In genomic region chr10:59354120-59354519, GRCm38 (mm10) we compare ENCODE assay signal across 33 mouse cellular contexts. TPM values are rescaled to one million over a fixed set of nuclear protein-coding genes. Genes with fewer than 3 reads are reported as not detected.
A peak's percentile ranks its signal among the peaks of the same experiment; 100 is the strongest.
DNase-seq lines count a peak whose midpoint lies in the region; ATAC-seq and TF ChIP-seq lines count a peak whose summit lies in the region.
"Had no signal": no experiment of that assay in that cellular context is flagged by ENCODE, and none has a peak within 500 bp of the region (broad histone marks: within the 10 kb centered on the region; RNA-seq: fewer than 3 reads in every experiment).

No protein-coding gene starts in this region.

- WGBS in hindbrain, embryonic 13.5 days, result 74% methylated on average over 12 of the region's 12 CpGs

- H3K36me3 ChIP-seq in ES-Bruce4 (ENCODE audit: control insufficient read depth, insufficient read depth, low read length, poor library complexity, severe bottlenecking), result peaks cover 2% of the 10 kb centered on the region; the same call in 1 of the 2 replicates
- H3K36me3 ChIP-seq in ES-E14 (ENCODE audit: control insufficient read depth, insufficient read depth, low read length, poor library complexity, severe bottlenecking), result peaks cover 8% of the 10 kb centered on the region
- H3K36me3 ChIP-seq in hindbrain, embryonic 13.5 days, result peaks cover 57% of the 10 kb centered on the region

- TF ChIP-seq POLR2A in ES-Bruce4 (IDR thresholded peaks at IDR 0.05; ENCODE audit: insufficient read depth, low read length), result no peak

- H3K9ac ChIP-seq in ES-Bruce4 (ENCODE audit: low read depth, poor library complexity, severe bottlenecking), result no peak overlapping the region
- H3K9ac ChIP-seq in ES-E14 (ENCODE audit: insufficient read depth, low read depth, low read length, poor library complexity, severe bottlenecking), result no peak overlapping the region
- no peak overlapping the region for H3K9ac ChIP-seq in hindbrain, embryonic 13.5 days
- H3K9ac ChIP-seq: embryonic facial prominence, embryonic 15.5 days; heart, embryonic 13.5 days; hindbrain, embryonic 12.5 days; intestine, embryonic 15.5 days had no signal

- in situ Hi-C loops in ES-E14 (cut with MboI; ENCODE audit: low sequenced_read_pairs in 2 of 2, unreplicated experiment in 2 of 2), result no loop called here

- 0 out of 2 replicates have a peak overlapping the region, but pooled peaks have one; percentile 20 for H3K27ac ChIP-seq in layer of hippocampus, adult 2 months
- peak overlapping the region; percentile 67 for H3K27ac ChIP-seq in ES-Bruce4 (ENCODE audit: insufficient read depth, low read length)
- H3K27ac ChIP-seq in ES-E14 (ENCODE audit: insufficient read depth, low read depth, low read length, poor library complexity, severe bottlenecking), result peak overlapping the region; percentile 82
- no peak overlapping the region for H3K27ac ChIP-seq in hindbrain, embryonic 13.5 days
- H3K27ac ChIP-seq: embryonic facial prominence, embryonic 15.5 days; heart, adult 2 months; heart, embryonic 10.5 days; heart, embryonic 13.5 days; hindbrain, embryonic 12.5 days; intestine, embryonic 15.5 days had no signal

- no peak overlapping the region for H3K4me3 ChIP-seq in layer of hippocampus, adult 2 months
- no peak overlapping the region; the same call in 1 of the 2 replicates for H3K4me3 ChIP-seq in ES-Bruce4 (ENCODE audit: low read depth, low read length)
- peak overlapping the region in 1 of 2 experiments; percentile 3; a peak in 1 of 4 replicates for H3K4me3 ChIP-seq in ES-E14 (ENCODE audit: insufficient read depth in 1 of 2, low read depth in 1 of 2, low read length in 2 of 2, poor library complexity in 1 of 2, severe bottlenecking in 1 of 2)
- H3K4me3 ChIP-seq in hindbrain, embryonic 13.5 days, result no peak overlapping the region
- H3K4me3 ChIP-seq: embryonic facial prominence, embryonic 15.5 days; heart, adult 2 months; heart, embryonic 10.5 days; heart, embryonic 13.5 days; hindbrain, embryonic 12.5 days; intestine, embryonic 15.5 days had no signal

- no peak overlapping the region for H3K4me2 ChIP-seq in hindbrain, embryonic 13.5 days
- H3K4me2 ChIP-seq: embryonic facial prominence, embryonic 15.5 days; heart, embryonic 13.5 days; hindbrain, embryonic 12.5 days; intestine, embryonic 15.5 days had no signal

- no peaks in the 10 kb centered on the region for H3K27me3 ChIP-seq in ES-Bruce4 (ENCODE audit: control insufficient read depth, insufficient read depth, low read length, poor library complexity, severe bottlenecking)
- no peaks in the 10 kb centered on the region for H3K27me3 ChIP-seq in hindbrain, embryonic 13.5 days
- H3K27me3 ChIP-seq: embryonic facial prominence, embryonic 15.5 days; heart, embryonic 13.5 days; hindbrain, embryonic 12.5 days; intestine, embryonic 15.5 days had no signal

- DNase-seq in layer of hippocampus, adult 2 months (ENCODE audit: low spot score in 2 of 2), result no peak
- DNase-seq in layer of hippocampus, postnatal 10 days (ENCODE audit: low spot score in 2 of 2), result no peak
- DNase-seq in ES-E14 (ENCODE audit: low read depth, low spot score) (peak; percentile 47), ZHBTc4 (ENCODE audit: low read depth, low spot score) (peak; percentile 76)
- DNase-seq in c-Kit-positive CD71-positive TER-119-positive erythroid progenitor cells, embryonic 14.5 days (ENCODE audit: low spot score), result no peak
- DNase-seq: adrenal gland, postnatal 10 days; adrenal gland, postnatal 36 days; cerebellum, adult 11 months; cerebellum, adult 8-10 months; cerebellum, postnatal 10 days; cerebellum, postnatal 36 days; embryo, embryonic 11 days; gastrocnemius, postnatal 25 days; heart, adult 2 months; heart, postnatal 14 days; kidney, adult 11 months; kidney, adult 8-10 months had no signal

- ATAC-seq in hindbrain, embryonic 13.5 days (ENCODE audit: low FRiP score), result no peak
- ATAC-seq: CD4-positive, CD25-positive, alpha-beta regulatory T cell, adult 4 months; forebrain, embryonic 14.5 days; hindbrain, embryonic 16.5 days; intestine, embryonic 15.5 days had no signal

- no peaks in the 10 kb centered on the region for H3K9me3 ChIP-seq in ES-Bruce4 (replicated peaks; ENCODE audit: control insufficient read depth, insufficient read depth, low read length, poor library complexity, severe bottlenecking)
- no peaks in the 10 kb centered on the region; the same call in 1 of the 2 replicates for H3K9me3 ChIP-seq in ES-E14 (ENCODE audit: control insufficient read depth, insufficient read depth, low read depth, low read length)
- H3K9me3 ChIP-seq in hindbrain, embryonic 13.5 days, result no peaks in the 10 kb centered on the region
- H3K9me3 ChIP-seq: embryonic facial prominence, embryonic 15.5 days; heart, embryonic 10.5 days; heart, embryonic 13.5 days; hindbrain, embryonic 12.5 days; intestine, embryonic 15.5 days had no signal

- no peaks in the 10 kb centered on the region for H3K4me1 ChIP-seq in ES-Bruce4 (ENCODE audit: control insufficient read depth, insufficient read depth, low read length)
- peaks cover 8 to 11% of the 10 kb centered on the region in 2 experiments; a peak in 3 of 4 replicates for H3K4me1 ChIP-seq in ES-E14 (ENCODE audit: control insufficient read depth in 2 of 2, insufficient read depth in 2 of 2, low read length in 2 of 2, poor library complexity in 1 of 2)
- no peaks in the 10 kb centered on the region for H3K4me1 ChIP-seq in hindbrain, embryonic 13.5 days (replicated peaks)
- H3K4me1 ChIP-seq: embryonic facial prominence, embryonic 15.5 days; heart, embryonic 10.5 days; heart, embryonic 13.5 days; hindbrain, embryonic 12.5 days; intestine, embryonic 15.5 days had no signal

- TF ChIP-seq CTCF in layer of hippocampus, adult 2 months (conservative IDR thresholded peaks at IDR 0.05), result no peak
- no peak for TF ChIP-seq CTCF in ES-Bruce4 (IDR thresholded peaks at IDR 0.05; ENCODE audit: low read depth, low read length)

- TF ChIP-seq EP300 in ES-Bruce4 (IDR thresholded peaks at IDR 0.05; ENCODE audit: insufficient read depth, low read depth, low read length), result 0 out of 2 replicates have a peak, but pooled peaks have one; percentile 43

TF ChIP-seq in ES-E14, 5 proteins besides CTCF, POLR2A, EP300 and RAD21:
- TF ChIP-seq CHD2 (IDR thresholded peaks at IDR 0.05; ENCODE audit: low read depth, low read length) (no peak; the same call in 1 of the 2 replicates), HCFC1 (IDR thresholded peaks at IDR 0.05; ENCODE audit: borderline replicate concordance, insufficient read depth, low read length) (no peak), ZNF384 (IDR thresholded peaks at IDR 0.05; ENCODE audit: low read depth, low read length) (no peak), ZC3H11A (IDR thresholded peaks at IDR 0.05; ENCODE audit: borderline replicate concordance, low read depth, low read length) (no peak), MAFK (IDR thresholded peaks at IDR 0.05; ENCODE audit: insufficient read depth, low read depth, low read length) (no peak)

RNA-seq across cellular contexts. Expression of gene P4ha1, which starts 31.0 kb away (rescaled TPM):
- total RNA-seq in layer of hippocampus, adult 2 months (2021), result 10 to 100 TPM; 41.9 to 48.9 TPM
- total RNA-seq in layer of hippocampus, postnatal 10 days (2021), result 10 to 100 TPM; 29.8 to 30.9 TPM
- polyA plus RNA-seq in ES-Bruce4 (2011; ENCODE audit: insufficient read depth, insufficient read length, low read depth, missing spikeins), result 45.1 and 46.3 TPM in 2 replicates
- total RNA-seq in ES-E14 (2012; rRNA removed), result 73.4 and 104 TPM in 2 replicates
- 28.7 and 29.9 TPM in 2 replicates for polyA plus RNA-seq in hindbrain, embryonic 13.5 days (2015; fragmentation: Nextera tagmentation; extraction: Ambion mirVana)

RNA-seq across cellular contexts. Expression of gene Gm10273, which starts 41.3 kb away (rescaled TPM):
- total RNA-seq in layer of hippocampus, adult 2 months (2021), result 10 to 100 TPM; 28.5 to 38.1 TPM
- total RNA-seq in layer of hippocampus, postnatal 10 days (2021), result 10 to 100 TPM; 22.8 to 27.2 TPM
- 21.1 and 49.8 TPM in 2 replicates for polyA plus RNA-seq in ES-Bruce4 (2011; ENCODE audit: insufficient read depth, insufficient read length, low read depth, missing spikeins)
- total RNA-seq in ES-E14 (2012; rRNA removed), result 25.8 and 26.8 TPM in 2 replicates
- 1.6 and 2.9 TPM in 2 replicates for polyA plus RNA-seq in hindbrain, embryonic 13.5 days (2015; fragmentation: Nextera tagmentation; extraction: Ambion mirVana)
- polyA plus RNA-seq: embryonic facial prominence, embryonic 15.5 days; forebrain, embryonic 14.5 days; heart, embryonic 13.5 days; hindbrain, embryonic 12.5 days had no signal

RNA-seq across cellular contexts. Expression of gene Pla2g12b, which starts 49.3 kb away (rescaled TPM):
- not detected for total RNA-seq in layer of hippocampus, adult 2 months (2021)
- not detected for total RNA-seq in layer of hippocampus, postnatal 10 days (2021)
- polyA plus RNA-seq in ES-Bruce4 (2011; ENCODE audit: insufficient read depth, insufficient read length, low read depth, missing spikeins), result not detected in 2 replicates
- 0.69 and 2.1 TPM in 2 replicates for total RNA-seq in ES-E14 (2012; rRNA removed)
- not detected in 2 replicates for polyA plus RNA-seq in hindbrain, embryonic 13.5 days (2015; fragmentation: Nextera tagmentation; extraction: Ambion mirVana)
- total RNA-seq: adrenal gland, adult 18-20 months; adrenal gland, postnatal 36 days; gastrocnemius, adult 8-10 months; gastrocnemius, postnatal 25 days; heart, adult 2 months; heart, postnatal 14 days; hematopoietic stem cell, adult 5-6 weeks had no signal
- polyA plus RNA-seq: C2C12; CD4-positive, CD25-positive, alpha-beta regulatory T cell, adult 4 months; cortical plate, adult 2 months; forebrain, embryonic 11.5 days; forebrain, embryonic 14.5 days; hindbrain, embryonic 12.5 days; hindbrain, embryonic 16.5 days had no signal

Comparison
In these comparisons a context has a peak if more than half of its experiments do, and no peak if none do; other contexts are left out.
1. DNase-seq: peak in ES-E14 (single experiment) and ZHBTc4 (single experiment); none in layer of hippocampus, adult 2 months (0 of 2), layer of hippocampus, postnatal 10 days (0 of 2) and c-Kit-positive CD71-positive TER-119-positive erythroid progenitor cells, embryonic 14.5 days (single experiment).